Mouse (Mus musculus) heart, postnatal 36 days (tissue): ENCODE results near the gene Plekha5. TPM values are rescaled to one million over a fixed set of nuclear protein-coding genes. Genes with fewer than 3 reads are reported as not detected.
A peak's percentile ranks its signal among the peaks of the same experiment; 100 is the strongest.
"Not testable (repeated sequence)": the region's sequence is repeated elsewhere in the genome, so short reads cannot be mapped to it uniquely, and the experiment has no call there.

ENCODE experiments used
- DNase-seq, 2 experiments: peaks; one replicate each; pipeline ENCODE4 v3.0.0; 2021 to 2022
- intact Hi-C: fragments of 180-260 bp; cut with DNase I; formaldehyde crosslinking; loops from one replicate; pipeline ENCODE4 v1.15.1; 2025
- total RNA-seq, 2 experiments: library from RNA; stranded (reverse); gene quantifications; 2 replicates each; pipeline ENCODE4 v1.2.3; 2021

Gene Plekha5
- total RNA-seq, 2 experiments from 2014 or later, result 26.6 to 33.6 TPM

DNA sequence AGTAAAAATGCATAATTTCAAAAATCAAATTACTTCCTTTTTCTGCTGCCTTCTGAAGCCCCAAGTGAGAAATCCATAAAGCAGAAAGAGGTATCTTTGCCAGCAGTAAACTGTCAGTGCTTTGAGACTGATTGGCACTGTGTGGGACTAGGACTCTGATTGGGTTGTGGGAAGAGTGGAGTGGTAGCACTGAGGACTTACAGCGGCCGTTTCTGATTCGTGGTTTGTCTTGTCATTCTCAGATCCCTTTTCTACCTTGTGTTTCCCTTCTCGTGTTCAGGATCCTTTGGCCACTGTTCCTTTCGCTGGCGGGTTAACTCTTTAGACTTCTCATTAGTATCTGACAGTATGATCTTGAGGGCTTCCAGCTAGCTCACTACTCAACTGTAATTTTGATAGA, 61.8 kb downstream of the Plekha5 start:
- intact Hi-C loops, result no loop called here
- DNase-seq, result no peak

DNA sequence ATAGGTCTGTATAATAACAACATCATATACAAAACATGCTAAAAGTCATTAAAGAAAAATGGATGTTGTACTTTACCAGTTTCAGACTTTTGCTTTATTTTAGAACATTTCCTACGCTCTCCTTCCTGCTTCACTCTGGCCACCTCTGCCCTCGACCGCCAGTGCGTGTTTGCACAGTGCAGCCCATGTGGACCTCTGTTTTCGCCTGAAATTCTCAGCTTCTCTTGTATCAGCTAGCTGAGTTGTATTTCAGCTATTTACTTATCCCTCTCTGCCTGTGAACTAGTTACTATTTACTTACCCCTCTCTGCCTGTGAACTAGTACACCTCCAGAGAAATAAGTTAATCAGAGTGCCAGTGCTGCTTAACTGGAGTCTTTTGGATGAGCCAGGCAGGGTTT, 62.8 kb downstream of the Plekha5 start:
- intact Hi-C loops, result no loop called here
- DNase-seq, result no peak

DNA sequence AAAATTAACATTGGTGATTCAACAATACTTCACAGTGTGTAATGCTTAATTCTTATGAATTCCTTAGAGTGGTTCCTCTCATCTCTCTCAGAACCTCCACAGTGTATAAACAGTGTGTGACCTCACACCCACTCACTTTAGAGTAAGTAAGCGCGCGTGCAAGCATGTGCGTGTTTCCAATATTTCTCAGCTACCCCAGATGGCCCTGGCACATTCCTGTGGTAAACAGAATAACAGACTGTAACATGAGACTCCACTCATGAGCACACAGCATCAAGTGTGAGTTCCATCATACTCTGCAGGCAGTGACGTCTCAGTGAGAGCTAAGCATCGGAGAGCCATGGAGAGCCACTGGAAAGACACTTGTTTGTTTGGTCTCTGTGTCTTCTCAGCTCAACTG, 63.6 kb downstream of the Plekha5 start:
- intact Hi-C loops, result no loop called here

DNA sequence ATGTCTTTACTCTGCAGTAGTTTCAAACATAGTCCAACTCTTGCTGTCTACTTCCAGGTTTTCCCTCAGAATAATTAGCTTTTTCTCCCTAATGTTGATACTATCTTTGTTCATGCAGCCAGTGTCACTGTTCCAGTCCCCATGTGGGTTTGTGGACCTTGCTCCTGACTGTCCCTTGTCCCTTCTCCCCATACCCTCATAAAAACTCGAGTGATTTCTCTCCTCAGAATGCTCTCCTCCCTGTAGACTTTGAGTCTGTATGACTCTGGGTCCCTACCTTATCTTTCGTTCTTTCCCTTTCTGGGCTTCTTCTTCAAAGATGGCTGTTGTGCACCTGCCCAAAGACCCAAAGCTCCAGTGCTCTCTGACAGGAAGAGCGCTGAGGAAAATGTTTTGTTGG, 64.8 kb downstream of the Plekha5 start:
- intact Hi-C loops, result no loop called here
- no peak for DNase-seq

More for the DNA sequence above, 63.6 kb downstream of the Plekha5 start:
- no peak for DNase-seq

DNA sequence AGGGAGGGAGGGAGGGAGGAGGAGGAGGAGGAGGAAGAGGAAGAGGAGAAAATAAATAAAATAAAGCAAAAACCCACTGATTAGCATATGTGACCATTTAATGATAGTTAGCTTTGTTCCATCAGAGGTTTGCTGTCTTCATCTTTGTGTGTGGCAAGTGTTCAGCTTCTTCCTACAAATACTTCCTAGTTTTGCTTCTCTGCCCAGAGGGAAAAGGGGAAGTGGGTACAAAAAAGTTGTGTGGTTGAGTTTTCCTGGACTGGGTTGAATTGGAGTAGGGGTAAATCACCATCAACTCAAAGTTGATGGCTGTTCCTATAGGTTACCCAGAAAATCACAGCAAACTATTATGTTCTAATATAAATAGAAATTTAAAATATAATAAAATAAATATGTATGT, 65.7 kb downstream of the Plekha5 start:
- intact Hi-C loops, result no loop called here
- DNase-seq, result no peak

DNA sequence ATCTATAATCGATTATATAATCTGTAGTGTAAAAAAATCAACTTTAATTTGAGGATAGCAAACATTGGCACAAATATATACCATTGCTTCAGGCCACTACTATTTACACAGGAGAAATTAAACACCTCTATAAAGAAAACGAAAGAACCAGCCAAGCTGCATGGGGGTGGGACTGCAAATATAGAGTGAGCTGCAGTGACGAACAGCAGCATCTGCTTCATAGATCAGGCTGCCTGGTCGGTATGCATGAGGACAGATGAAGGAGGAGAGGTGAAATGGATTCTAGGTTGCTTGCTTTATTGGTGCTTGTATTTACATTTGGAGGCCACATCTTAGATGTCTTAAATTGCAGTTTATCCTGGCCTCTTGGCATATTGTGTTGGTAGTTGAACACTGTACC, 66.4 kb downstream of the Plekha5 start:
- intact Hi-C loops, result no loop called here
- no peak for DNase-seq

DNA sequence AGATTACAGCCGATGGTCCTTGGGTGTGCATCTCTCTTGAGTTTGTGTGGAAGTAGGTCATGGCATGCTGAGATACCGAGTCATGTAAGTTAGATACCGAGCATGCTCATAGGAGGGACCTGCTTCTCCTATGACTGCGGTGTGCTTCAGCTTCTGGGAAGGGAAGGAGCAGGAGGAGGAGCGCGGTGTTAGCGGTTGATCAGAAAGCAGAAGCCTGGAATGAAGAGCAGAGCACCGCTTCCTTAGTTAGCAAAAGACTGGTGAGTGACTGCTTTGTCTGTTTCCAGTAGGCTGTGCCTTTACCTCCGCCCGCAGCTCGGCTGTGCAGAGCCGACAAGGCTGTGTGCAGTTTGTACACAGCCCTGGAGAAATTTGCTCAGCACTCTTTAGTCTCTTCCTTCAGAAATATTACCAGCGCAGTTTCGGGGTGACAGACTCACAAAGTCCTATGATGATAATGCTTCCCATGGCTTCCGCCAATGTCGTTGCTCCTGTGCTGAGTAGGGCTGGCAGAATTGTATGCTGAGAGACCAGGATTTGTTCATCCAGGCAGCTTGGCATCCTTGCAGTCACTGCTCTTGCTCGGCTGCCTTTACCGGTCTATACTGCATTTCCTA, 67.2 kb downstream of the Plekha5 start:
- intact Hi-C loops, result no loop called here
- no peak for DNase-seq

DNA sequence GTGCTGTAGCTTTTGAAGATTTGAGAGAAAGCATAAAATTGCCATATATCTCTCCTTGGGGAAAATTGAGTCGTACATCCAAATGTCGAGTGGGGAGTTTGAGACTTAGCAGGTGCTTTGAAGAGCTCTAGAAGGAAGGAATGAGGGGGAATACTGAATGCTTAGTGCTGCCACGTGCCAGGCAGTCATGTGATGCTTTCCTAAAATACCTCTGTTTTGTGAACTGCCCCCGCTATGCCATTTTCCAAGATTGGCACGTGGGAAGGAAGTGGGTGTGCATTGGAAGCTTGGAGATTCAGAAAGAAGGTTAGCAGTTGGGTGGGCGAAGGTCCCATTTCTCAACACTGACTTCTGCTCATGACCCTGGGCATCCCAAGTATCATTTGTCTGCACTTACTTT, 68.2 kb downstream of the Plekha5 start:
- intact Hi-C loops, result no loop called here
- DNase-seq, result no peak

DNA sequence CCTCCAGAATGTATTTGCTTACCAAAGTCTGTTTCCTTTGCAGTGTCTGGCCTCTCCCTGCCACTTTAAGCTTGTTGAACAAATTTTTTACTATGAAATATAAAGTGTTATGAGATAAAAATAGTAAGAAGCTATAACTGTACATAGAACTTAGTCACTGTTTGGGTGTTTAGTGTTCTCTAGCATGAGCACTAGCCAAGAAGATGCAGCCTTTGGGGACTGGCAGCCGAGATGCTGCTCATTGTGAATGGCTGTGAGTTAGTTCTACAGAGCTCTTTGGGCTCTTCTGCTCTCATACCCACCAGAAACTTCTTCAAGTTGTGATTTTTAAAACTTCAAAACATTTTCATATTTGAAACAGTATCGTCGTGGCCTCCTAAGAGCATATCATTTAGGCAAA, 74.2 kb downstream of the Plekha5 start:
- intact Hi-C loops, result no loop called here
- no peak for DNase-seq

DNA sequence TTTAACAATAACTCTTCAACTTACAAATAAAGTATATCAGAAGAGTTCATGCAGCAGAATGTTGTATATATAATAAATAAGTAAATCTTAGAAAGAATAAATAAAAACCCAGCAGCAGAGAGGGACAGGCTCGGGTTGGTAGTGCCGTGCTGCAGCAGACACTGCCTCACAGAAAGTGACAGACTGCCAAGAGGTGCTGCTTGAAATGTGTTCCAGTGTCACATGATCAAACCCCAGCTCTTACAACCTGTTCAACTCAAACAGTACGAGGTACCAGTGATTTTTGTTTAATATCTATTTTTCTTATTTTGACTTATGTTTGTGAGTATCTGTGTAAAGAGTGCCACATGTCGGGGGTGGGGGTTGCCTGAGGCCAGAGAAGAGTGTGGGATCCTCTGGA, 75.1 kb downstream of the Plekha5 start:
- DNase-seq, result no peak
- intact Hi-C loops, result no loop called here

DNA sequence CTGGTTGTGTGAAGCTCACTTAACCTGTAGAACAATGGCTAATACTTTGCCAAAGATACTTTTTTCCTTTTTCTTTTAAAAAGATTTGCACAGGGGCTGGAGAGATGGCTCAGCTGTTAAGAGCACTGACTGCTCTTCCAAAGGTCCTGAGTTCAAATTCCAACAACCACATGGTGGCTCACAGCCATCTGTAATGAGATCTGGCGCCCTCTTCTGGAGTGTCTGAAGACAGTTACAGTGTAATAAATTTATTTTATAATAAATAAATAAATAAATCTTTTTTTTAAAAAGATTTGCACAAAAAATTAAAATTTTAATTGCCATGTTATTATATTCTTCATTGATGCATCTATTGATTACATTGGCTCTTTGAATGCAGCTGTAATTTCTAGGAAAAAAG, 77.0 kb downstream of the Plekha5 start:
- DNase-seq, intact Hi-C loops: not testable (repeated sequence)

DNA sequence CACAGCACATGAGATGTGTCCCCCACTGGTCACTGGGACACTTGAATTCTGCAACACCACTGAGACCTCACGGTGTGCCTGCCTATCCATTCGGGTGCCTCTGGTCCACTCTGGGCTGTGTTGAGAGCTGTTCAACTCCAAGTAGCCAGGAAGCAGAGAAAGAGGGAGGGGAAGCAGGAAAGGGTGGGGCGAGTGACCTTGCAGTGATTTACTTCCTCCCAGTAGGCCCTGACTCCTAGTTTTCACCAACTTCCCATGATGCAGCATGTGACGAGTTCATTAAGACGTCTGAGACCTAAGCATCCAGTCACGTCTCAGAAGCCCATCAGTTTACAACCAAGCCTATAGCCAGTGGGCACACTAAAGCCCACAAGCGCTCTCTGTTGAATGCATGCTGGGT, 78.0 kb downstream of the Plekha5 start:
- intact Hi-C loops, result no loop called here
- no peak for DNase-seq

DNA sequence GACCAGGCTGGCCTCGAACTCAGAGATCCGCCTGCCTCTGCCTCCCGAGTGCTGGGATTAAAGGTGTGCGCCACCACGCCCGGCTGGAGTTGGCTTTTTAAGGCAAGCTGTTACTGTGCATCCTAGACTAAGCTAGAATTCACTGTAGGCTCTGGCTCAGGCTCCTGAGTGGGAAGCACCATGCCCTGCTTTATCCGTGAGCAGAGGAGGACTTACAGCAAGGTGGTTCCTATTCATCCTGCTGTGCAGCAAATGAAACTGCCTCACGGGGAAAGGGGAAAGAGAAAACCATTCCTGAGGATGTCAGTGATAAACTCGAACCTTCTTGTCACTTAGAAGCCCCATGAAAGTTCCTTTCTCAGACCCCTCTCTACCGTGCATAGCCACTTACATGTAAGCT, 80.9 kb downstream of the Plekha5 start:
- no peak for DNase-seq
- intact Hi-C loops, result no loop called here

DNA sequence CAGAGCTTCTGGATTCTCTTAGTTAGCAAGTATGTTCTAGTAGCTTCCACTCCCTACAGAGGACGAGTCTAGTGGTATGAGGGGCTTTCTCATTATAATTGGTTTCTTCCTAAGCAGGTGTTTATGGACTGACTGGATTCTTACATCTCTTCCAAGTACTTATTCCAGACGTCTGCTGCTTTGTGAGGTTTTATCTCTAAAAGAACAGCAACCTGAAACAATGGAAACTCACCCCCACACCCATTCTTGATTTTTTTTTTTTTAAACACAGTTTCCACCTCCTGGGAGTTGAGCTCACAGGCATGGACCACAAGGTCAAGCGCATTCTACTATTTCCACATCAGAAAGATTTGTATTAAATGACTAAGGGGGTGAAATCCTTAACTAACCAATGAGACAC, 83.8 kb downstream of the Plekha5 start:
- intact Hi-C loops, result no loop called here
- DNase-seq, result no peak

DNA sequence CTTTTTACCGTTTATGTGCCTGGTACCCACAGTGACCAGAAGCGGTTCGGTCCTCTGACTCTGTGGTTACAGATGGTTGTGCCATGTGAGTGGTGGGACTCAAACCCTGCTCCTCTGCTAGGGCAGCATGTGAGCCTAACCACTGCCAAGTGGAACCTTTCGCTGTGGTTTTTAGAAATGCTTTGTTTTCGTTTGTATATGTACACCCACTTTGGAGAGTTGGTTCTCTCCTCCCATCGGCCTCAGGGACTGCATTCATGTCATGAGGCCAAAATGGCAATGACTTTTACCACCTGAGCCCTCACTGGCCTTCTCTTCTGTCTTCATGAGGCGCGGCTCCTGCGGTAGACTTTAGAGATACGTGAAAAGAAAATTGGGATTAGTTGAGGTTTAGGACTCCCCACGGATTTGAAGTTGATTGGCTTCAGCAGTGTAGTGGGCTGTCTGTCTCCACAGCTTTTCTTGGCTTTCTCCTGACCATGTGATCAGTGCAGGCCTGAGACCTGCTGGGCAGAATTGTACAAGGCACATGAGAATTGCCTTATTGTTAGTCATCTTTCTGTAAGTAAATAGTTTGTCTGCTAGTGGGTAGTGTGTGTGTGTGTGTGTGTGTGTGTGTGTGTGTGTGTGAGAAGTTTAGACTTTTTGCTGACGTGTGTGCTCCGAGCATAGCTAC, 84.8 kb downstream of the Plekha5 start:
- intact Hi-C loops, result no loop called here
- no peak for DNase-seq

DNA sequence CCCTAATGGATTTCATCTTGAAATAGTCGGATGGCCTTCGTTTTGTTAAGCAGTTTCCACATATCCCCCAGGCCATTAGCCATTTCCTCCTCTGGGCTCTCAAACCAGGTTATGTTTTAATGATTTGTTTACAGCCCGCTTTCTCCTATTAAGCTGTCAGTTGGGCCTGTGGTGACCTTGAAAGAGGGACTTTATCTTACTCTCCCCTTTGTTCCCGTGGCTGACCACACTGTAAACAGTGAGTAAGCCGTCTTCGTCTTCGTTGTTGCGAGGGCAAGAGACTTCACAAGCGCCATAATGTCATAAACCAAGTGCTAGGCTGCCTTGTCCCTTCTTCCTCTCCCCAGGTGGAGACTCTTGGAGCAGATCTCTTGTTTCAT, 85.3 kb downstream of the Plekha5 start:
- no peak for DNase-seq
- intact Hi-C loops, result no loop called here

DNA sequence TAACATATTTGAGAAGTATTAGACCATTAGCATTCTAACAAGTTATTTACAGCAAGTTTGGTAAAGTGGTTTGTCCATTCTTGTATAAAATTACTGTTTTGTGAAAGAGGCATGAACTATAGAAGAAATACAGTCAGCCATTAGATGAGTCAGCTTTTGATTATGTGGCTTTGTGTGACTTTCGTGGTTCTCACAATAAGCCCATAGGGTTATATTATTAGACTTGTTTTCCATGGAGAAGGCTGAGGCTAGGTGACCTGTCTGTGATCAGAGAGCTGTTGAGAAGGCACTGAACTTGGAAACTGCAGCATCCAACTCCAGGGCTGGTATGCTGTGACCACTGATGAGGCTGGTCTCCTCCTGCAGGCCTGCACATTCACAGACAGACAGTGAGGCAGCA, 88.2 kb downstream of the Plekha5 start:
- DNase-seq, result no peak
- intact Hi-C loops, result no loop called here

DNA sequence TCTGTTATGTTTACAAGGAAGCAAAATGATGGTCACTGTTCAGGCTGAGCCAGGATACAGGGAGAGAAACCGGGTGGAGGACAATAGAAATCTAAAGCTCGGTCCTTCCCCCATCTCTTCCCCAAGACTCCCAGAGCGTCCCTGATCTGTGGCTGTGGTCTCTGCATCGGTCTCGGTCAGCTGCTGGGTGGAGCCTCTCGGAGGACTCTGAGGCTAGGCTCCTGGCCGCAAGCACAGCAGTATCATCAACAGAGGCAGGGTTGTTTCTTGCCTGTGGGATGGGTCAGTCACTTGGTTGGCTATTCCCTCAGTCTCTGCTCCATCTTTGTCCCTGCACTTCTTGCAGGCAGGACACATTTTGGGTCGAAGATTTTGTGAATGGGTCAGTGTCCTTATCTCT, 88.6 kb downstream of the Plekha5 start:
- intact Hi-C loops, result no loop called here
- no peak for DNase-seq

DNA sequence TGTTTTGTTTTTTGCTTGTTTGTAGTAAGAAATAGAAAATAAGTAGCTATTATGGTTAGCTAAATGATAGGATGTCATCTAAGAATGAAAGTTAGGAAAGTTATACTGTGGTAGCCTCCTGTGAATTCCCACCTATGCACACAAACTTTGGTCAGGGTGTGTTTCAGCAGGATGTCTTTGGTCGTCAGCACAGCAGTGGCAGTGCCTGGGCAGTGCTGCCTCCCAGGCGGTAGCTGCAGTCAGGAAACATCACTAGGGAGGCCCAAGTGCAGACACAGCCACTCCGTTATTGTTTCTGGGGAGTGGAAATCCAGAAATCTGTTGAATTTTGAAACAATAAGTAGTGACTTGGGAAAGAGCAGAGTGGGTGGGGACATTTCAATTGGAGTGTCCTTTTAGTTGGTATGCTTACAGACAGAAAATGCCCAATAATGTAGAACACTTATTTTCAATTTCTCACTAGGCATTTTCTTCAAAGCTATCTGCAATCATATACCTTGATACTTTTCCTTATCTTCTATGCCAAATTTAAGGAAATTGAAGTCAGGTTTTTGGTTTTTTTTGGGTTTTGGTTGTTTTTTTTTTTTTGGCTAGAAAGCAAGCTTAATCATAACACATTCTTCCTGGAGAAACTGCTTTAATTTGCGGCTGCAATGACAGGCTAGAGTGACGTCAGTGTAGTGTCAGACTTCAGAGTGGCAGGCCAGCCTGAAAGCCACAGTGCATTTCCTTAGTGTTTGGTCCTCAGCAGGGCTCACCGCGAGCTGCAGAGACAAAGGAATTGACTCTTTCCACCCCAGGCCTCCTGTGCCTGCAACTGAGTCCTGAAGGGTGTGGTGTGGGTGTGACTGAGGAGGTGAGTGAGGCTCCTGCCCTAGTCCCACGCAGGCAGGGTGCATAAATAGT, 90.6 kb downstream of the Plekha5 start:
- intact Hi-C loops, result no loop called here
- peak; percentile 36 to 48 for DNase-seq

DNA sequence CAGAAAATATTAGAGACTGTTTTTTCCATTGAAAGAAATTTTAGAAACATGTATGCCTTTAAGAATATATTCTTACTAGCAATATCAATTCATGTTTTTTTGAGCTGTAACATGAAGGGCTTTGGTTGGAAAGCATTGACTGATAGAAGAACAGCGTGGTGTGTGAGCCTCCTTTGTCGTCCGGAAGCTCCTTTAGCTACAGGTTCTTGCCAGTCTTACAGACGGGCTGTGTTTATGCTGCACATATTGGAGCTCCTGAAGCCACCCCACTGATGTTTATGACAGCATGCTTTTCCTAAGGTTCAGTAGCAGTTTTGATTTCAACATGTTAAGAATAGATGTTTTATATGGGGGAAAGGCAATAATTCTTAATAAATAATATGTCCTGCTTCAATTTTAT, 91.7 kb downstream of the Plekha5 start:
- DNase-seq, result no peak
- intact Hi-C loops, result no loop called here

DNA sequence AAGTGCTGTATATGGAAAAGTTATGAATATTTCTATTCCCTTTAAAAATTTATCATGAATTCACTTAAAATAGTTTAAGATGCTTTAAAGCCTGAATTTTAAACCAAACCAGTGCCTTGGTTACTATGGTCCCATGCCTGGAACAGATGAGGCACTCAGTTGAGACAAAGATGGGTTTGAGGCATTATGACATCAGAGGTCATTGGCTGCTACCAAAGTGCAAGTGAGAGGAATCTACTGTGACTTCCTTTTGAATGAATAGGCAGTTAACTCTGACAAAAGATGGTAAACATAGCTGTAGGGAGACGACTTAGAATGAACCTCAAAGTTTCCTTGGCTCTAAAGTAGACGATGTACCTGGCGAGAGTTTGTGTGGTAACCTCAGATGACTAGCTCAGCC, 92.3 kb downstream of the Plekha5 start:
- intact Hi-C loops, result loop anchor here (2.0 kb wide), 1 partner anchor 43 kb away; no protein-coding TSS in a partner anchor
- no peak for DNase-seq

DNA sequence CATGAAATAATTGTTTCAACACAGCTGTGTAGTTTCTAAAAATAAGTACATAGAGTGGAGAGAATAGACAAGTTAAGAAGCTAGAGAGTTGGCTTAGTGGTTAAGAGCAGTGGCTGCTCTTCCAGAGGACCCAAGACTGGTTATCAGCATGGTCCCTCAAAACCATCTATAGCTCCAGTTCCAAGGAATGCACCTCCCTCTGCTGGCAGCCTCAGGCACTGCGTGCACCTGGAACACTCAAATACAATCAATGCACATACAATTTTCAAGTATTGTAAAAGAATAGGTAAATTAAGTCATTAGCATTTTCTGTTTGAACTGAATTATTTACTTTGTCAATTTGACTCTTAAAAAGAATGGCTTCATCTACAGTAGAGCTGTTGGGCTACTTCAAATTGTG, 93.3 kb downstream of the Plekha5 start:
- intact Hi-C loops, result loop anchor here (2.0 kb wide), 1 partner anchor 44 kb away; no protein-coding TSS in a partner anchor
- peak in 1 of 2 experiments; percentile 55 for DNase-seq
